Mouse (Mus musculus): ENCODE data around the gene 1700015G11Rik.

The 1700015G11Rik gene

GRCm38 (mm10) chr7:52015628-52016027 is at the start of gene 1700015G11Rik:
Gene 1700015G11Rik, minus strand, starts transcription at chr7:52015728.
- no peak for DNase-seq (ENCODE audit: low read depth, low spot score)

- DNase-seq (ENCODE audit: low read depth, low spot score): no peak
These were observed 41.4 kb upstream of the 1700015G11Rik start for GRCm38 (mm10) chr7:52056954-52057353.

- DNase-seq (ENCODE audit: low read depth, low spot score): no peak
These were observed 40.7 kb upstream of the 1700015G11Rik start for GRCm38 (mm10) chr7:52056274-52056673.

GRCm38 (mm10) chr7:52055831-52056230 is 40.3 kb upstream of the 1700015G11Rik start:
- no peak for DNase-seq (ENCODE audit: low read depth, low spot score)

- peak; percentile 32 for DNase-seq (ENCODE audit: low read depth, low spot score)
These were observed 22.4 kb upstream of the 1700015G11Rik start for GRCm38 (mm10) chr7:52037600-52038582.

DNA sequence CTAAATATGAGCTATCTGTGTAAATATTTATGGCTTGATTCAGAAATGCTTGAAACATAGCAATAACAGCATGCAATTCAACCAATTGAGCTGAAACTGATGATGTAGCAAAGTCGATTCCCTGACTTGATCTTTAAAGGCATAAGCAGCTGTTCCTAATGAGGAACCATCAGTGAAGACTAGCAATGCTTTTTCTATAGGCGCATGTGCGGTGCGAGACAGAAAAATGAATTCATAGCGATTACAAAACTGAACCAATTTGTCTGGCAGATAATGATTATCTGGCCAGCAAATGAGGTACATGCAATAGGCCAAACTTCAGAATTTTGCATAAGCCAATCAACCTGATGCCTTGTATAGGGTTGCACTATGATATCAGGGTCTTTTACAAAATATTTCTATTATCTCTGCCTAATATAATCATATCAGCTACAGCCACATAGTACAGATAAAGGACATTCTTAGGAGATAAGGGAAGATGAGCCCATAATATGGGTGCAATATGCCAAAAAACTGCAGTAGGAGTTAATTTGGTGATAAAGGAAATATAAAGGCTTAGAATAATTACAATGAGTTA is 8.6 kb upstream of the 1700015G11Rik start:
- DNase-seq (ENCODE audit: low read depth, low spot score): no peak

DNA sequence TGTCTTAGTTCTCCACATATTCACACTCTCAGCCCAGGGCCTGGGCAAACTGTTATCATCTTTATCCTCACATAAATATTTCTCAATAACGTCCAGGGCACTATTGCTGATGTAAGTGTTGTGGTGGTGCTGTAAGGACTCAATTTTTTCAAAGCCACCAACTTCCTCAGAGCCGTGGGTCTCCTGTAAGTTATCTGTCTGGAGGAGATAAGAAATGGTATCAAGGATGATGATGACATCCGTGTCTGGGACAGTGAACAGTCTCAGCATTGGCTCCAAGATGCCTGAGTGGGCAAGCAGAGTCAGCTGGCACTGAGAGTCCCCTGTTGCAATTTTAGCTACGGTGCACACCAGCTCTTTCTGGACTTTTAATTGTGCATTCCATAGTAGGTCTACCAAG is 6.5 kb upstream of the 1700015G11Rik start:
- DNase-seq (ENCODE audit: low read depth, low spot score): no peak

- DNase-seq (ENCODE audit: low read depth, low spot score): no peak
These were observed 348 bp downstream of the 1700015G11Rik start for GRCm38 (mm10) chr7:52015180-52015579.

- DNase-seq (ENCODE audit: low read depth, low spot score): no peak
These were observed 2.1 kb downstream of the 1700015G11Rik start for GRCm38 (mm10) chr7:52013457-52013856.

- DNase-seq (ENCODE audit: low read depth, low spot score): no peak
These were observed 8.4 kb downstream of the 1700015G11Rik start for GRCm38 (mm10) chr7:52007138-52007537.

- DNase-seq (ENCODE audit: low read depth, low spot score): no peak
These were observed 9.3 kb downstream of the 1700015G11Rik start for GRCm38 (mm10) chr7:52006296-52006630.

DNA sequence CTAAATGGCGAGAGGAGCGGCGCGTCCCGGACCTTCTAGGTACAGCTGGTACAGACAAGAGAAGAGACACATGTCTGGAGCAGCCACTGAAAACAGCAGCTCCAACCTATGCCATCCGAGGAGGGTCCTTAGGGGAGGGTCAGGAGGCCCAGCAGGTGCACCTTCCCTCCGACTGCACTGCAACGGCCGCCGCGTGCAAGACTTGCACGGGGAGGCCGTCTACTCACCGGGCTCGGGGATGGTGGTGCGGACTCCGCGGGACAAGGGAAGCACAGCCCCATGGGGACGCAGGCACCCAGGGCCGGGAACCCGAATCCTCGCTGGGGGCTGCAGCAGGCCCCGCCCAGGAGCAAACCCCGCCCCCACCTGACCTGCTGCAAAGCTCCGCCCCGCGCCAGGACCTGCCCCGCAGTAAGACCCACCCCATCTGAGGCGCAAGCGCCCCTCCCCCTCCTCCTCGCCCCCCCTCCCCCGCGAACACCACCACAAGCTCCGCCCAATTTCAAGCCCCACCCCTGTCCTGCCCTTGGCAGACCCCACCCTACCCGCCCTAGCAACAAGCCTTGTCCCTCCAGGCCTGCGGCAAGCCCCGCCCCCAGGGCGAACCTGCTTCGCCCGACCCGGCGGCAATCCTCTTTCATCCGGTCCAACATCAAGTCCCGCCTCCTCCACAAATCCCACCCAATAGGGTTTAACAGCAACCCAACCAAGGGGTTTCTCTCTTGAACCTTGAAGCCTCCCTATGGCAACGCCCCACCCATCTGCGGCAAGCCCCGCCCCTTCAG is 9.8 kb downstream of the 1700015G11Rik start, which contains the start of gene Svip:
Gene Svip (minus strand): TSS at position 508 of the 785 bp plus-strand sequence.
- DNase-seq (ENCODE audit: low read depth, low spot score): peak; percentile 95

- DNase-seq (ENCODE audit: low read depth, low spot score): peak; percentile 54
These were observed 24.5 kb downstream of the 1700015G11Rik start for GRCm38 (mm10) chr7:51991020-51991419.

DNA sequence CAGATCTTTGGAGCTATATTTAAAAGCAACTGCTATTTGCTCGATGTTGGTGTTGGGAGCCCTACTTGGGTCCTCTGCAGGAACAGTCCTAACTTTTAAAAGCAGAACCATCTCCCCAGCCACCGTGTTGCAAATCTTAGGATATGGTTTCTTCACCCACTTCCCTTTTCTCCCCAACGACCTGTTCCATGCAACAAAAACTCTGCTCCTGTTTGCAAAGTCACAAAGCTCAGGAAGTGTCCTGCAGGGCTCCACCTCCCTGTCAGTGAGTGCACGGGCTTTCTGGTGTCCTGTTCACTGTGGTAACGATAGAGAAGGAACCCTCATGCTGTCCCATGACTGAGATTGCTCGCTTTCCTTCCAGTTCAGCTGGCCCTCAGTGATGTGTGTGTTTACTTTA is 28.6 kb downstream of the 1700015G11Rik start:
- no peak for DNase-seq (ENCODE audit: low read depth, low spot score)

DNA sequence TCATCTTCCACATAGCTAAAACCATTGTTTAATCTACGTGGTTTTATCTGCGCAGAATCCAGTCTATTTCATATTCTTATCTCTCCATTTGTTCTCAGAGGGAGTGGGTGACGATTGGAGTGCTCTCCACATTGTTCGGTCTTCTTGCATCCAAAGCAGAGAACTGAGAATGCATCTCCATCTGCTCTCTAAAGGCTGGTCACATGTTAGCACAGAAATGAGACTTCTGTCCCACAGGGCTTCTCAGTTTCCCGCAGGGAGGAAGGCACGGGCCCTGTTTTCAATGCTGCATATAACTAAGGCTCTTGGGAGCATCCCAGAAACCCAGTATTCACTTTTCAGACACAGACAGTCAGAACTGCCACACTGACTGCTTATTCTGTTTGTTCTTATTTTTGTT is 29.8 kb downstream of the 1700015G11Rik start:
- DNase-seq (ENCODE audit: low read depth, low spot score): no peak

- DNase-seq (ENCODE audit: low read depth, low spot score): no peak
These were observed 33.2 kb downstream of the 1700015G11Rik start for GRCm38 (mm10) chr7:51982303-51982702.

DNA sequence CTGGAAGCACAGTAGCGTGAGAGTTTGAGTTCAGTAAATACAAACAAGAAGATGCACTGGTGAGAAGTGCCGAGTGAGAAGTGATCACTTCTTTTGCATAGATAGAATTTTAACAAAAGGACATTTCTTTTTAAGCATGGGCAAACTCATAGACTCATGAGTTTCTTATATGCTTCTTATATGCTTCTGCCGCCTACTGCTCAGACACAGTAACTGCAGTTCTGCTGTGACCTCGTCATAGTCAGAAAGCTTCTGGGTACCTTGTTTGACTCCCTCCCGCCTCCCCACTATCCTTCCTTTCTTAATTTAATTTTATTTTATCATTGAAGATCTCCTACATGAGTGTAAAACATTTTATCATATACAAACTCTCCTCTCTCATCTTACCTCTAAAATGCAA is 36.3 kb downstream of the 1700015G11Rik start:
- DNase-seq (ENCODE audit: low read depth, low spot score): no peak

GRCm38 (mm10) chr7:51975181-51975580 is 40.3 kb downstream of the 1700015G11Rik start:
- no peak for DNase-seq (ENCODE audit: low read depth, low spot score)

DNA sequence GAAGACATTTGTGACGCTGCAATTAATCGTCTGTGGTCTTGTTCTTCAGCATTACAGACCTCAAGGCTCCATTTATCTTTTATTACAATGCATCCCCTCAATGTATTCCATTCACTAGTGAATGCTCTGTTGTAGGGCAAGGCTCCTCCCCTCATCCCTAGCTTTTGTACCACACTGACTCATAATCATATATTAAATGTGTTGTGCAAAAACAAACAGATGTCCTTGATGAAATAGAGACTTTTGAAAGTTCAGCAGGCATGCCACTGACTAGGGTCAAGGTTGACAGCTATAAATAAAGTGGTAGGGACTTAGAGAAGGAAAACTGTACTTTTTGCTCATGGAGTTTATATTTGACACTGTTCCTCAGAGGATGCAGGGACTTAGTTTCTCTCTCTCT is 42.0 kb downstream of the 1700015G11Rik start:
- DNase-seq (ENCODE audit: low read depth, low spot score): no peak

GRCm38 (mm10) chr7:51973091-51973490 is 42.4 kb downstream of the 1700015G11Rik start:
- no peak for DNase-seq (ENCODE audit: low read depth, low spot score)

DNA sequence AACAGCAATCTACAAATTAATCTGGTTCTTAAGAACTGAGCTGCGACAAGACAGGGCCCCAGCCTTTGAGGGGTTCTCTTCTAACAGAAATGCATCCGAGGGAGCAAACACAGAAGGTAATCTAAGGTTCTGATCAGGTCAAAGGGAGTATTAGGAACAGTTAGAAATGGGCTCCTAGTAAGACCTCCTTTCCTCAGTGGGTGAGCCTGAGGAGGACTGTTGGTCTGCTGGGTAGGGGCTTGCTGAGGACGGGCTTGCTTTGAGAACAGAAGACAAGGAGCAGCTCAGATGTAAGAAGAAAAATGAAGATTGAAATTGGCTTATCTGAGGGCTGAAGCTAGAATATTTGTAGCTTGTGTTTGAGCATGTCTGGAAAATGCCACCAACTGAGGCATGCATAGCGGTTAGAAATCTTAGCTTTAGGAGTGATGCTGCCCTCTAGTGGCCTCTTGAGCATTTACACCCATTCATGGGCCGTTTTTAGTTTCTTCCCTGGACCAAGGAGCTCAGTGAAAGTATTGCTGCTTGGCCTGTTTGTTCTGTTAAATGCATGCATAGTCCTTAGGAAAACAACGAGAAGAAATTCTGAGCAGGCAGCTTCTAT is 43.2 kb downstream of the 1700015G11Rik start:
- DNase-seq (ENCODE audit: low read depth, low spot score): peak; percentile 33

DNA sequence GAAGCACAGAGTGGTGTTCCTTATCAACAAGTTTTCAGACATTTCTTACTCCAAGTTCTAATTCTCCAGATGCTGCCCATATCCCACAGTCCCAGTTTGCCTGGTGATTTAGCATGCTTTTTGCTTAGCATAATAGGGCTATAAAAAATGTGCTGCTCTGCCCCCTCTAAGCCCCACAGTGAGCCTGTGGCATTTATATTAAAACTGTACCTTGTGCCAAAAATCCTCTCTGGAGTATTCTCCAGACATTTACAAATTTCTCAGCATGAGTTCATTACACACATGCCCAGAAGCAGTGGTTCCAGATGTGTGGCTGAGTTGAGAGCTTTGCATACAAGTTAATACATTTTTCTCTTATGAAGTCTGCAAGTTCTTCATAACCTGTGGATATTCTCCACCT is 46.1 kb downstream of the 1700015G11Rik start:
- no peak for DNase-seq (ENCODE audit: low read depth, low spot score)
